Mouse (Mus musculus) mouse trophoblast stem cell (cell line): ENCODE measurements around the gene Disp2.

Experiments used
- in situ Hi-C, 2 experiments: fragments of 300-500 bp; cut with MseI, MboI; formaldehyde crosslinking; loops; 2 replicates in 1 of 2; 3 replicates in 1 of 2; pipeline ENCODE4 v1.15.1; 2025

The Disp2 gene

DNA sequence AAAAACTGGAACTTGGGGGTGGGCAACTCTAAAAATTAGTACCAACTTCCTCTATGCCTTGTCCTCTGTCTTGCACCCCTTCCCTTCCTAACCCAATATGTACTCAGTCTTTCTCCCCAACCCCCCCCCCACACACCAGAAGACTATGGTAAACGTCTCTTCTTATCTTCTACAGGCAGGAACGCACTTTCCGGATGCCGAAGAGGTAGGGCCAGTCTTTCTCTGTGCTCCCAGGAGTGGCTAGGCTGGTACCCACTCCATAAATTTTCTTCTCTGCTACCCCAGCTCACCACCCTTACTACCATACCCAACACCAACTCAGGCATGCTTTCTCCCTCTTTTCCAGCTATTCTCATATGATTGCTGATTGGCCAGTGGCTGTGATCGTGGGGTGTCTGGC lies 7.0 kb downstream of the Disp2 start:
- in situ Hi-C loops, result no loop called here

DNA sequence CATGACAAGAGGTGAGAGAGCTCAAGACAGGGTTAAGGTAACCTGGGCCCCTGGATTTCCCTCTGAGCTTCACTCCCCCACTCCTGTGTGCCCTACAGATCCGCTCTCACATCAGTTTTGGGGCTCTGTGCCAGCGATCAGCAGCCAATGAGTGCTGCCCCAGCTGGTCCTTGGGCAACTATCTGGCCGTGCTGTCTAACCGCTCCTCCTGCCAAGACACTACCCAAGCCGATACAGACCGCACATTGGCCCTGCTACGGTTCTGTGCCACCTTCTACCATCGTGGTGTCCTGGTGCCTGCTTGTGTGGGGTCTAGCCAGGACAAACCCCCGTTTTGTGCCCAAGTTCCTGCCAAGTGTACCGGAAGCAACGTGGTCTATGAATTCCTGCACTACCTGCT lies 10.0 kb downstream of the Disp2 start:
- in situ Hi-C loops, result no loop called here

DNA sequence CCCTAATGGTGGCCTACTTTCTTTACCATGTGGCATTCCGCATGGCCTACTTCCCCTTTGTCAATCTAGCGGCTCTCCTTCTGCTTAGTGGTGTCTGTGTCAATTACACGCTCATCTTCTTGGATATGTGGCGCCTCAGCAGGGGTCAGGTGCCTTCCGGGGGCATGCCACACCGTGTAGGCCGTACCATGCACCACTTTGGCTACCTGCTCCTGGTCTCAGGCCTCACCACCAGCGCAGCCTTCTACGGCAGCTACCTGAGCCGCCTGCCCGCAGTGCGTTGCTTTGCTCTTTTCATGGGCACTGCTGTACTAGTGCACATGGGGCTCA lies 10.7 kb downstream of the Disp2 start:
- in situ Hi-C loops, result no loop called here

DNA sequence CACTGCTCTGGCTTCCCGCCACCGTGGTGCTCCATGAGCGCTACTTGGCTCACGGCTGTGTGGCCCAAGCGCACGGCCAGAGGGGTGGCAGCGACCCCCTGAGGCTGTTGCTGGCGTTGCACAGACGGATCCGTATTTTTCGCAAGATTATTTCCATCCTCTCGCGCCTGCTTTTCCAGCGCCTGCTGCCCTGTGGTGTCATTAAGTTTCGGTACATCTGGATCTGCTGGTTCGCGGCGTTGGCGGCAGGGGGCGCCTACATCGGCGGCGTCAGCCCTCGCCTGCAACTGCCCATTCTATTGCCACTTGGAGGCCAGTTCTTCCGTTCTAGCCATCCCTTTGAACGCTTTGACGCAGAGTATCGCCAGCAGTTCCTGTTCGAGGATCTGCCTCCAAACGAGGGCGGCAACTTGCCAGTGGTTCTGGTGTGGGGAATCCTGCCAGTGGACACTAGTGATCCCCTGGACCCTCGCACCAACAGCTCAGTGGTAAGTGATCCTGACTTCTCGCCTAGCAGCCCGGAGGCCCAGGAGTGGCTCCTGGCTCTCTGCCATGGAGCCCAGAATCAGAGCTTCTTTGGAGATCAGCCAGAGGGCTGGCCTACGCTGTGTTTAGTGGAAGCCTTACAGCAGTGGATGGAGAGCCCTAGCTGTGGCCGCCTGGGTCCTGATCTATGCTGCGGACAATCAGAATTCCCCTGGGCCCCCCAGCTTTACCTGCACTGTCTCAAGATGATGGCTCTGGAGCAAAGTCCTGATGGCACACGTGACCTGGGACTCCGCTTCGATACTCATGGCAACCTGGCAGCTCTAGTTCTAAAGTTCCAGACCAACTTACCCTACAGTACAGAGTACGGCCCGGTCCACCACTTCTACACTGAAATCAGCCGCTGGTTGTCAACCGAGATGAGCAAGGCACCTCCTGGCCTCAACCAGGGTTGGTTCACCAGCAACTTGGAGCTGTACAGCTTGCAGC lies 11.3 kb downstream of the Disp2 start:
- in situ Hi-C loops, result no loop called here

DNA sequence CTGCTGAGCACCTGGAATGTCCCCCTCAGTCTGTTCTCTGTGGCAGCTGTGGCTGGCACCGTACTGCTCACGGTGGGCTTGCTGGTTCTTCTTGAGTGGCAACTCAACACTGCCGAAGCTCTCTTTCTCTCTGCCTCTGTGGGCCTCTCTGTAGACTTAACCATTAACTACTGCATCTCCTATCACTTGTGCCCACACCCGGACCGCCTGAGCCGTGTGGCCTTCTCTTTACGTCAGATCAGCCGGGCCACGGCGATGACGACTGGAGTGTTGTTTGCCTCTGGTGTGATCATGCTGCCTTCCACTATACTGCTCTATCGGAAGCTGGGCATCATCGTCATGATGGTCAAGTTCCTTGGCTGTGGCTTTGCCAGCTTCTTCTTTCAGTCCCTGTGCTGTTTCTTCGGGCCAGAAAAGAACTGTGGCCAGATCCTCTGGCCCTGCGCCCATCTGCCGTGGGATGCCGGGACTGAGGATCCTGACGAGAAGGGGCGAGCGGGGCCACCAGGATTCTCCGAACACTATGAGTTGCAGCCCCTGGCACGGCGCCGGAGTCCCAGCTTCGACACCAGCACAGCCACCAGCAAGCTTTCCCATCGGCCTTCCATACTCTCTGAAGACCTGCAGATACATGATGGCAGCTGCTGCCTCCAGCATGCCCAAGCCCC lies 12.2 kb downstream of the Disp2 start:
- in situ Hi-C loops, result no loop called here

DNA sequence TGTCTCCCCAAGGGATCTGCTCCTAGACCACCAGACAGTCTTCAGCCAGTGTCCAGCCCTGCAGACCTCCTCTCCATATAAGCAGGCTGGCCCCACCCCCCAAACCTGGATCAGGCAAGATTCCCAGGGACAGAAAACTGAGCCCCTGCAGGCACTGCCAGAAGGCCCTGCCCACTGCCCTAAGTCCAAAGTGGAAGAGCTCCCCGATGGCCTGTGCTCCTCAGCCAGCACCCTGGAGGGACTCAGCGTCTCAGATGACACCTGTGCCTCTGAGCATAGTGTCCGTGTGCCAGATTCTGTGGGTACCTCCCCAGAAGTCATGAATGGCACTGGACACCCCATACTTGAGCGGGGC lies 12.7 kb downstream of the Disp2 start:
- in situ Hi-C loops, result no loop called here

DNA sequence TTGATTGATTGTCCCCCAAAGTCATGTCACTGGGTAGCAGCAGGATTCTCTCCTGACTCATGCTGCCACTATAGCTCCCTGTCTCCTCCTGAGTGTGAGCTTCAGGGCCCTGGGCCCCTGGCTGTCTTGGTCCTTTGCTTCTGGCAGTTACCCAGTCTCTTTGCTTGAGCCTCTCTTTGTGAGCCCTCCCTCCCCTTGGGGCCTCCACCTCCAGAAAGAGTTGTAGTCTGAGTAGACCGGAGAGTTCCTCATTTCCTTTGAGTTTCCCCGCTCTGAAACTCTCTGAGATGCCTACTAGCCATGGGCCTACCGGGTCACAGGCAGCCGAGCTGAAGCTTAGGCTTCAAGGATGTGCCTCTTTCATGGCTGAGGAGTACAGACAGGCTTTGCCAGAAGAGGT lies 14.1 kb downstream of the Disp2 start:
- in situ Hi-C loops, result no loop called here

DNA sequence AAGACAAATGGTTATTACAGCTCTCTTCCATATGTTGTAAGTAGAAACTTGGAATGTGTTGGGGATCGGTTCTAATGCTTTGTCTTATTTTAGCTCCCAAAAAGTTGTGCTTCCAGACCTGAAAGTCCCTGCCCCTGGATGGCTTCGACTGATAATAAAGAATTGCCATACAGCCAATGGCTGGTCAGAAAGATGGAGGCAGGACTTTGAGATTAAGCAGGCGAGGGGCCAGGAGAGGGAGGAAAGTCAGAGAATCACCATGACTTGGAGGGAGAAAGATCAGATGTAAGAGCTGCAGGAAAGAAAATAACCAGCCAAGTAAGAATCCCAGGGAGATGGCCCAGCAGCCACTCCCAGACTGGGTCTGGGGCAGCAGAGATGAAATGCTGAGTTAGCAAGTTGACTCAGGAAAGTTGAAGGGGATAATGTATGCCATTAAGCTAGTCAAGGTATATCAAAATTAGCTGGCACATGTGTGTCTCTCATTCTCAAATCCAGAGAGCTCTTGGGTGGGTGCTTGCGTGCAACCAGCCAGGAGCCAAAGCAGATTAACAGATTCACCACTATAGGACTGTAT lies 23.1 kb downstream of the Disp2 start:
- in situ Hi-C loops, result no loop called here

DNA sequence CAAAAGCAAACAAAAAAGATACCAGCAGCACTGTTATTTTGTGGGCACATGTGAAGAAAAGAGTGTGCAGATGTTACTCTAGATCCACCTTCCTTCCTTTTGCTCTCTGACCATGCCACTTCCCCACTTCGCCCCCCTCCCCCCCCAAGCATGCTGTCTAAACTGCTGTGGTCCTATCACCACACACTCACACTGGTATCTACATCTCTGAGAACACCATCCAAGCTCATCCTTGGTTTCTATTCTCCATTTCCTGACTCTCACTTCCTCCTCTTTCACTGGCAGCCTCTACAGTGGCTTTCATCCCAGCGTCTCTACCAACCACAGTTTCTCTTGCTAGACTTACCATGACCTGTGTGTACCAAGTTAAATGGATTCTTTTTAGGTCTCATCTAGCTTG lies 25.0 kb downstream of the Disp2 start:
- in situ Hi-C loops, result no loop called here

DNA sequence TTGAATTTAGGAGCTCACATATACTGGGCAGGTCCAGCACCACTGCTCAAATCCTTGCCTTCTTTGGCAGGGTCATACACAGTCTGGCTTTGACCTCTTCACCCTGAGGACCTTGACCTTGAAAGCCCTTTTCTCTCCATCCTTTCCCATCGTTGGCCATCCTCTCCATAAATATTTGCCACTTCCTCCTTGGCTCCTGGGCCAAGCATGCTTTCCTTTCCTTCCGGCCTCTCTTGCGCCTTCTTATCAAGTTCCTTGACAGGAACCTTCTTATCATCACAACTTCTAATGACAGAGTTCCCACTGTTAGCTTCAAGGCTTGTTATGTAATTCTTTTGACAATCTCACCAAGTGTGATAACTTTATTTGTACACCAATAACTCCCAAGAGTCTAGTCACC lies 25.6 kb downstream of the Disp2 start:
- in situ Hi-C loops, result no loop called here

DNA sequence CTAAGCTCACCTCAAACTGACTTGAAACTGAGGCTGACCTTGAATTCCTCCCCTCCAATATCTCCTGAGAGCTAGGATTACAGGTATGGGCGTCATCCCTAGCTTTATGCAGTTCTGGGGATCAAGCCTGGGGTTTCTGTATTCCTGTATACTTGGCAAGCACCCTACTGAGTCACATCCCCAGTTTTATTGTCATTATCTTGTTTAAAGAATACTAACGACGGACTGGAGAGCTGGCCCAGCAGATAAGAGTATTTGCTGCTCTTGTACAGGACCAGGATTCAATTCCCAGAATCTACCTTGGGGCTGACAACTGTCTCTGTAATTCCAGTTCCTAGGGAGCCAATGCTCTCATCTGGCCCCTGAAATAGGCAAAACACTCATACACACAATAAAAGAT lies 26.2 kb downstream of the Disp2 start:
- in situ Hi-C loops, result no loop called here

DNA sequence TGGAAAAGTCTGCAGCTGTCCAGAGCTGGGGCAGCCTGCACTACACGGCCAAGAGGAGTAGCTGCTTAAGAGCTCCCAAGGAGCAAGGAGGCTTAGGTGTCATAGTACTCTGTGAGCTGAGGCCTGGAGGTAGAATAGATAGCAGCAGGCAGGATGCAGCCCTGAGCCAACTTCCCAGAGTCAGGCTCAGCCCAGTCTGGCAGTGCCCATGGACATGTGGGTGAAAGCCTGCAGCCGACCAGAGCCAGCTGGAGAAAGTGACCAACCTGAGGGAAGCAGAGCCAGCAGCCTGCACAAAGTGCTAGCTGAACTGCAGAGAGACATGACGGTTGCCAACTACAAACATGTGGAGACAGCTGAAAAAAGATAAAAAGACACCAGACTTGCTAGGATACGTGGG lies 27.3 kb downstream of the Disp2 start:
- in situ Hi-C loops, result no loop called here

DNA sequence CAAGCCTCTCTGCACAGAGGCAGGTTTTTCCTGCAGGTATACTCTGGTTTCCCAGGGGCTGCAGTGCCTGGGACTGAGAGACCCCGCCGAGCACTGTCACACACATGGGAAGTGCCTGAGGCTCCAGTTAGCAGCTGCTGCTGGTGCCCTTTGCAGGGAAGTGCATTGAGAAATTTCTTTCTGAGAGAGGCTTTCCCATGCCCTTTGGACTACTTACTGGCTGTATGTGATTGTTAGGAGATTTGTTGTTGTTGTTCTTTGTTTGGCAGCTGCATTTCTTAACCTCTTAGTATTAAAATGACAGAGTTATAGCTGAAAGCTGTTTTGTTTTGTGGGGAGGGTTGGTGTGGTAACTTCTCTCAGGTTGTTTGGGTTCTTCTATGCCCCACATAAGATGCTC lies 31.3 kb downstream of the Disp2 start:
- in situ Hi-C loops, result no loop called here

DNA sequence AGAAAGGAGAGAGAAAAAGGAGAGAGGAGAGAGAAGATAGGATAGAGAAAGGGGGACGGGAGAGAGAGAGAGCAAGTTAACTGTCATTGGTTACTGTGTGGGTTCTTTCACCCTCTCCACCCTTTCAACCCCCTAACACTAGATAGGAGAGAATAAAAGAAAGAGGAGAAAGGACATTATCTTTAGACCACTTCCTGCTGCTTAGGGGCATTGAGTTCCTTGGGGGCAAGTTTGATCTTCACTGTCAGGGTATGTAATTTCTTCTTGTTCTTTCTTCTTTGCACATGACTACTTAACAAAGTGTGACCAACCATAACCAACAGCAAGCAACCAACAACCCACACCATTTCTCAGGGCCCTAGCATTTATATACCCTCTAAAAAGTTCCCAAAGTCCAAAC lies 33.2 kb downstream of the Disp2 start:
- in situ Hi-C loops, result no loop called here

DNA sequence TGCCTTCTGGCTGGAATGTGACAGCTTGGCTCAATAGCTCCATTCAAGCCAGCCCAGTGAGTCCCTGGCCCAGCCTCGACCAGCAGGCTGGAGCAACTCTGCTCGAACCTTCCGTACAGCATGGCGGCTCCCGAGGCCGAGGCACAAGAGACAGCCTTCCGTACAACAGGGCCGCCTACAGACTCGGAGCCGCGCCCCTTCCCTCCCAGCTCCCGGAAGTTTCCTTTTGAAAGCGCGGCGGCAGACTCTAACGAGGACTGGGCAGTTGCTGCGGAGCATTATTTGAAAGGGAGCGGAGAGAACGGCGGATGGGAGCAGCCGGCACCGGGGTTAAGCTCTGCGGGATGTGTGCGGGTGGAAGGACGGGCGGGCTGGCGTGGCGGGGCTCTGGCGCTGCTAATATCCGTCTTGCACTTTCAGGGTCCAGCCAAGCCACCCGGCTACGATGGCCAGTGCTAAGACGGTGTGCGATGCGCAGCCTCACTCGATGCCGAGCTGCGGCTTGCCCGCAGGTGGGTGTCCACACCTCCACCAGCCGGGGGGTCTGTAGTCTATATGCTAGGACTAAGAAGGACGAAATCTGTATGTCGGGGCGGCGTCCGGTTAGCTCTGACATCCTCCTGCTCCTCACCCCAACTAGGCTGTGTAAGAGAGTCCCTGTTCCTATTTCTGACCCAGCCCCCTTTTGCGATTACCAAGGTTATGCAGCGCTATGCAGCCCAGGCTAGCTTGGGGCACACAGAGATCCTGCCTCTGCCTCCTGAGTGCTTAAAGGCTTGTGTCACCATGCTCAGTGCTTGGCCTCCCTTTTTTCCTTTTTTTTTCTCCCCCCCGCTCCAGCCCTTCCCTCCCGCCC lies 34.7 kb downstream of the Disp2 start, which contains the start of gene Knstrn:
TSS of gene Knstrn (plus strand) at position 23 of the 856 bp plus-strand sequence.
- in situ Hi-C loops, result no loop called here

DNA sequence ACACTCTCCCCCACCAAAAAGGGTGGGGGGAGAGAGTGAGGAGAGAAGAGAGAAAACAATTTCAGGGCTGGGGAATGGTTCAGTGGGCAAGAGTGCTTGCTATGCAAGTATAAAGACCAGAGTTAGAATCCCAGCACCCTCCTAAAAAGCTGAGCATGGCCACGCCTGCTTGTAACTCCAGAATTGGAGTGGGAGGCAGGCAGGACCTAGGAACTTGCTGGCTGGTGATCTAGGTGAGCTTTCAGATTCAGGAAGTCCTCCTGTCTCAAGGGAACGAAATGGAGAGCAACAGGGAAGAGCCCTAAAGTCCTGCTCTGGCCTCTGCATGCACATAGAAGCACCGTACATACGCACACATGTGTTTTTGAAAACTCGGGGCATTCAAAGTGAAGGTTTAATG lies 43.3 kb downstream of the Disp2 start:
- in situ Hi-C loops, result no loop called here

DNA sequence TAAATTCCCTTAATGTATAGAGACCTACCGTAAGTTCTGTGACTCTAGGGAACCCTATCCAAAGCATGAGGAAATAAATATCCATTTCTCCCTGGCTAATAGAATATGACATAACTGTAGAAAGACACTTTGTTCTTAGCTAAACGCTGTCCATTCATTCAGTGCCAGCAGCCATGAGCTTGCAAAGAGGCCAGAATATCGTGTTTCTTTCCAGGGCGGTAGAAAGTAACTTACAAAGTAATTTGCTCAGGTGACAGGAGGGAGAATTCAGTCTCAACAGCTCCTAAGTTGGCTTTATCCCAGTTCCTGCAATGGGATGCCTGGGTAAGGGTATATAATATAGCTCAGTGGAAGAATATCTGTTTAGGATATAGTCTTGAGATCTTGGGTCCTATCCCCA lies 44.9 kb downstream of the Disp2 start:
- in situ Hi-C loops, result no loop called here

DNA sequence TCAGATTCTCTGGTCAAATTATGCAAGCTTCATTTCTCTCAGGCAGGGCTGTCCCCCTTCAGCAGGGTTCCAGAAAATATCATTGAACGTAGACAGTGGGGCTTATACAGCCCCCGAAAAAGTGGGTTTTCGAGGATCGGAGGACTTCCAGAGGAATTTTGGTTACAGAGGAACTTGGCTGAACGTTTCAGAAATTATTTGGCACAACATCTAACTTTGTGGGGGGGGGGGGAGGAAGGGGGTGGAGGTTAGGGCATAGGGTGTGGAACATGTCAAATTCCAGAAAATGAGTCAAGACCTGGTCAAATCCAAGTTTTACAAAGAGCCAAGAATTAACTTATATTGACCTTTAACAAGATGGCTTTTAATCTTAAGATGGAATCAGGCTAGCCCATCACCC lies 49.6 kb downstream of the Disp2 start:
- in situ Hi-C loops, result no loop called here

DNA sequence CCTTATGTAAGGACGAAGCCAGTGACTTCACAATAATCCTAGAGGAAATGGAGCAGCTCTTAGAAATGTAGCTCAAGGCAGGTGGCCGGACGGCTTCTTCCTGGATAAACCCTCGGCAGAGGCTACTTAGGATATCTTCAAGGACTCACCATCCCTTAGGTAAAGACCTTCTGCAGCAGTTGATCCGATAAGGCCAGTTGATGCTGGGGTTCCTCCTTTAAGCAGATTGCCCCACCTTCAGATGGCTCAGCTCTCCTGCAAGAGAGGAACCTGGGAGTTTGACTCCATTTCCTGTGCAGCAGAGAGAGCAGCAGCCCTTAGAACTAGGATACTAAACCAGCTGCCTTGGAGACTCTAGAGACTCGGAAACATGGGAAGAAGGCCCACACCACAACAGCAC lies 54.5 kb downstream of the Disp2 start:
- in situ Hi-C loops, result no loop called here

DNA sequence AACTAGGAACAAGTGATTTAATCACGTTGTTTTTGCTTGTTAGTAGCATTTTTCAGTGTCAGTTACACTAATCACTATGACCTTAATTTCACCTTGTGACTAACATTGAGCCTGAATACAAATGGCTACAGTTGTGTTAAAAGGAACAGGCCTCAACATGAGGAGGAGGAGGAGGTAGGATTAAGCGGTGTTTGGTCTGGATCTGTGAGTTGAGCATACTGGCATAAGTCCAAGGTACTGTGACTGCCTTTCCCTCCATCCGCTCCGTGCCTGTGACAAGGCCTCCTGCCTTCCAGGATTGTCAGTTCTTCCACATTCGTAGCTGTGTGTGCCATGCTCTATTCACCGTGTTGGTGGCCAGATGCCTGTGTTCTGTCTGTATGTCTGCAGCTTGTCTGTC lies 55.6 kb downstream of the Disp2 start:
- in situ Hi-C loops, result no loop called here

DNA sequence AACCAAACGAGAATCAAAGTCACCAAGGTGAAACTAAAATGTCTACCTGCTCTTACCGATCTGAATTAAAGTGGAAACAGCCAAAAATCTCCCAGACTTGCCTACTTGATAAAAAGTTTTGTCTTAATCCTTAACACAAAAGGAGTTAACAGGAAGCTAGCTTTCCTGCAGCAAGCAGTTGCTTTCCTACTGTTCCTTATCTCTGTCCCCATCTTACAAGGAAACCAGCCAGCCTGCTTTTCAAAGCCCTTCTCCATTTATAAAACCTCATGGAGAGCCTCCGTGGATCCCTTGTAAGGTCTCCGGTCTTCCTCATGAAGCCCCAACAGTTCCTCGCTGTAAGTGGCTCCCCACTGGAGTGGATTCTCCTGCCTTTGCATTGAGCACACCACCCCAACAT lies 58.8 kb downstream of the Disp2 start:
- in situ Hi-C loops, result no loop called here

DNA sequence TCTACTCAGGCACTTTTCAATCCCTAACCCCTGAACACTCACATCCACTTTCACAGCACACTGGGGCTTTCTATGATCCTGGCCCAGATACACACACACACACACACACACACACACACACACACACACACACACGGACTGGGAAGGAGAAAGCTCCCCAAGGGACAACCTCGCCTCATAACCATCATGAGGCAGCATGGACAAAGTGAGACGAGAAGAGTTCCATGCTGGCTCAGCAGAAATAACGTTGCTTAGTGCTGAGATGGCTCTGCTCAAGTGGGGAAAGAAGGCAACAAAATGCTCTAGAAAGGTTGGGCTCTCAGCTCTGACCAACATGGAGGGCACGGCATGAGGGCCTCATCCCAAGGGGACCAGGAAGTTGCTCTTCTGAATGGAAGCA lies 61.7 kb downstream of the Disp2 start:
- in situ Hi-C loops, result no loop called here
